Mouse (Mus musculus): Measurements from ENCODE around the gene Hps1. TPM values are rescaled to one million over a fixed set of nuclear protein-coding genes. Genes with fewer than 3 reads are reported as not detected.
A peak's percentile ranks its signal among the peaks of the same experiment; 100 is the strongest.
"Not testable (repeated sequence)": the region's sequence is repeated elsewhere in the genome, so short reads cannot be mapped to it uniquely, and the experiment has no call there.

Hps1 gene
- polyA plus RNA-seq, 1 experiment from 2014 or later, result 10.0 TPM

DNA sequence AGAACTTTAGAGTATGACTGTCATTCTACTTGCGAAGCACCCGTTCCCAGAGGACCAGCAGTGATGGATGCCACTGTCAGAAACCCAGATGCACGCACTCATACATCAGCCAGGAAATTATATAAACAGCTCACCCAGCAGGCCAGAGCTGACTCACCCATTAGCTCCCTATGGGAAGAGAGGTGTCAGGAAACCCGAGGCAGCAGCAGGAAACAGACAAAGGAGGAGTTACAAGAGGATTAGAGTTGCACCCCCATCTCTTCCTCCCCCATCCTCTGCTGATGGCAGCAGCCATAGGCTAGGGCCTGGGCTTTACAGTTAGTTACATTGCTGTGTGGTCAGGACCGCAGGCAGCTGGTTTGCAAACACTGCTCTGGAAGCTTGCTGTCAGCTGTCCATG lies 8.5 kb upstream of the Hps1 start:
- H3K27ac ChIP-seq (ENCODE audit: poor library complexity, severe bottlenecking), result no peak overlapping the region
- H3K4me3 ChIP-seq, result no peak overlapping the region
- peaks cover 8% of the 10 kb centered on the region; the same call in 1 of the 2 replicates for H3K4me1 ChIP-seq (replicated peaks)
- WGBS, result 37% methylated on average over 5 of the region's 5 CpGs
- H3K4me2 ChIP-seq, result no peak overlapping the region
- no peak for ATAC-seq (ENCODE audit: insufficient number of reproducible peaks, low FRiP score)
- H3K27me3 ChIP-seq (replicated peaks), result peaks cover 25% of the 10 kb centered on the region
- H3K9ac ChIP-seq, result no peak overlapping the region
- H3K9me3 ChIP-seq (replicated peaks), result no peaks in the 10 kb centered on the region
- no peaks in the 10 kb centered on the region for H3K36me3 ChIP-seq

DNA sequence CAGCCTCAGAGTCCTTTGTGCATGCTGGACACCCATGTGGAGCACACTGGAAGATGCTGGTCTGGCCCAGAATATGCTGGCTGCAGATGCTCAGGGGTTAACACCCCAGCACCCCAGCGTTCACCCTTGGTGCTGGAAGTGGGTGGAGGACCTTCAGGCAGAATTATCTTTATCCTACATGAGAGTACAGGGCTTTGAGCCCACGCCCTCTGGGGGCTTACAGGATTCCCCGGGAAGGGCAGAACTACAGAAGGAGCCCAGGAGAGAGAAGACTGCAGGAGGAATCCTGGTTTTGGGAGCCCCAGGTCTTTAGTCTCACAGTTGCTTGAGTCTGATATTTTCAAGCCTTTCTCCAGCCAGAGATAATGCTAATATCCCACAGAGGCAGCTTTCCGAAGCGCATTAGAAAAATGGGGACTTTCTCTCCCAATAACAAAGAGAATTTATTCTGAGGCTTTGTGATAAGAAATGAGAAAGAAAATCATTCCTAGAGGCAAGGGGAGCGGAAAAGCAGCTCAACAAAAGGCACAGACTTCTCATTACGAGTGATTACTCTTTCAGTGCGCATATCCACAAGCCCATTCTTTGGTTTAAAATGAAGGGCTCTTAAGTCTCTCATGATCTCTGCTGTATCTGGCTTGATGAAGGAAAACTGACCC lies 5.9 kb upstream of the Hps1 start:
- H3K27me3 ChIP-seq (replicated peaks), result peaks cover 21% of the 10 kb centered on the region
- no peaks in the 10 kb centered on the region for H3K9me3 ChIP-seq (replicated peaks)
- H3K4me2 ChIP-seq, result no peak overlapping the region
- H3K4me3 ChIP-seq, result no peak overlapping the region
- WGBS, result 51% methylated on average over 8 of the region's 8 CpGs
- H3K27ac ChIP-seq (ENCODE audit: poor library complexity, severe bottlenecking), result no peak overlapping the region
- no peak for ATAC-seq (ENCODE audit: insufficient number of reproducible peaks, low FRiP score)
- 0 out of 2 replicates have a peak, but pooled peaks cover 4% of the 10 kb centered on the region for H3K4me1 ChIP-seq (replicated peaks)
- no peaks in the 10 kb centered on the region for H3K36me3 ChIP-seq
- no peak overlapping the region for H3K9ac ChIP-seq

DNA sequence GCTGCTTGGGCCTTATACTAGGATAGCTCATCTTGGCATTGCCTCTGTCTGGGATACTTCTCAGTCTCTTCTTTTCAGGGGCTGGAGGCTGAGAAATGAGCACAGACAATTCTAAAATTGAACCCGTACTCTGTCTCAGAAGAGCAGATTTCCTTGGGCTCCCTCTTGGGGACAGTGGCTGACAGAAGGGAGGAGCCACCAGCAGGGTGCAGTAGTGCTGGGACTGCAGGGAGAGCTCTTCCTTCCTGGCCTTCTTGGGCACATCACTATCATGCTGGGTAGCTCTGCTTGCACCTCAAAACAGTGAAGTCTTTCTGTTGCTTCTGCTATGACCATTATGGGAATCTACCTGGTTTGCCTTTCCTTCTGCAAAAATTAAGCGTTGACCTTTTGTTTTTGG lies 5.4 kb upstream of the Hps1 start:
- no peak overlapping the region for H3K9ac ChIP-seq
- H3K27me3 ChIP-seq (replicated peaks), result peaks cover 21% of the 10 kb centered on the region
- no peak overlapping the region for H3K4me3 ChIP-seq
- peaks cover 5% of the 10 kb centered on the region; the same call in 1 of the 2 replicates for H3K4me1 ChIP-seq (replicated peaks)
- H3K9me3 ChIP-seq (replicated peaks), result no peaks in the 10 kb centered on the region
- ATAC-seq (ENCODE audit: insufficient number of reproducible peaks, low FRiP score), result no peak
- H3K36me3 ChIP-seq, result no peaks in the 10 kb centered on the region
- WGBS, result 20% methylated on average over 2 of the region's 2 CpGs
- no peak overlapping the region for H3K4me2 ChIP-seq
- no peak overlapping the region for H3K27ac ChIP-seq (ENCODE audit: poor library complexity, severe bottlenecking)

DNA sequence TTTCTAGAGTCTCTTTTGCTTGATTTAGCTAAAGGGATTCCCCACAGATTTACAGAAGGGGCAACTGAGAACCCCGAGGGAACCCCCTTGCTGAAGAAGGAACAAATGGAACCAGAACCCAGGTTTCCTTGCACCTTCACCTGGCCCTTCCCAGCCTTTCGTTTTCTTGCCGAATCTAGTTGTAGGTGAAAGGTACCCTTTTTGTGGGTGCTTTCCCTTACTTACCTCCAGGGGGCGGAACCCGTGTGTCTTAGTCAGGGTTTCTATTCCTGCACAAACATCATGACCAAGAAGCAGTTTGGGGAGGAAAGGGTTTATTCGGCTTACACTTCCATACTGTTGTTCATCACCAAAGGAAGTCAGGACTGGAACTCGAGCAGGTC lies 369 bp upstream of the Hps1 start:
- H3K4me1 ChIP-seq (replicated peaks); ATAC-seq (ENCODE audit: insufficient number of reproducible peaks, low FRiP score); H3K27me3 ChIP-seq (replicated peaks); H3K9me3 ChIP-seq (replicated peaks): not testable (repeated sequence)
- Histone ChIP-seq H3K36me3 (peaks cover 13% of the 10 kb centered on the region), H3K9ac (peak overlapping the region; percentile 77), H3K4me3 (peak overlapping the region; percentile 70), H3K27ac (ENCODE audit: poor library complexity, severe bottlenecking) (peak overlapping the region; percentile 77; the same call in 1 of the 2 replicates), H3K4me2 (peak overlapping the region; percentile 85)
- WGBS, result 48% methylated on average over 7 of the region's 7 CpGs

DNA sequence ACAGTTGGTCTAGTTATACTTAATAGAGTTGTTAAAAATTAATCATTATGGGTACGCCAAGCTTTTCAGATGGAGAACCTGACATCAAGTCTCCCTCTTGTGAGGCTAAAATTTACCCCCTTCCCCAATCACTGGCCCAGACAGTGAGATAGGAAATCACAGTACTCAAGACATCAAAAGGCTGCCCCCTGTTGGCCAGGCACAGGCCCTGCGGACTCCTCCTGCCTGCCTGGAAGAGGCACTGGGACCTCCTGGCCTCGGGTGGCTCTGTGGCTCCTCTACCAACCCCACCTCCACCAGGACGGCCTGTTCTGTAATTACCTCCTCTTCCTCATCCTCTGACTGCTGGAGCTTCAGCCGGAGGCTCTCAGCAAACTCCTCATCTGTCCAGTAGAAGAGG lies 2.0 kb downstream of the Hps1 start:
- peaks cover 4% of the 10 kb centered on the region; the same call in 1 of the 2 replicates for H3K4me1 ChIP-seq (replicated peaks)
- no peaks in the 10 kb centered on the region for H3K27me3 ChIP-seq (replicated peaks)
- peaks cover 13% of the 10 kb centered on the region for H3K36me3 ChIP-seq
- no peak overlapping the region for H3K4me3 ChIP-seq
- no peaks in the 10 kb centered on the region for H3K9me3 ChIP-seq (replicated peaks)
- 70% methylated on average over 5 of the region's 5 CpGs for WGBS
- no peak overlapping the region for H3K27ac ChIP-seq (ENCODE audit: poor library complexity, severe bottlenecking)
- H3K4me2 ChIP-seq, result no peak overlapping the region
- no peak for ATAC-seq (ENCODE audit: insufficient number of reproducible peaks, low FRiP score)
- no peak overlapping the region for H3K9ac ChIP-seq

DNA sequence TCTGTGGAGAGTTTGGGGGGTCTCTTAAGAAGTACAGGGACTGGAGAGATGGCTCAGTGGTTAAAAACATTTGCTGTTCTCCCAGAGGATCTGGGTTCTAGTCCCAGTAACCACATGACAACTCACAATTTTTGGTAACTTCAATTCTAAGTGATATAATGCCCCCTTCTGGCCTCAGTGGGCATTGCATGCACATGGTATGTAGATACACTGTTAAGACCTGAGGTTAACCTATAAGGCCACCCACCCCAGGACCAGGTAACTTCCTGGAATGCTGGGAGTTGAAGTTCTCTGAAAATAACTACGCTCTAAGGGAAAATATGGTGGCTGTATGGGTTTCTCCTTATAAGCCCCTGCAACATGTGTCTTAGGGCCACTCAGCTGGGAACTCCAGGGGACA lies 3.0 kb downstream of the Hps1 start:
- Histone ChIP-seq H3K36me3 (peaks cover 13% of the 10 kb centered on the region), H3K27me3 (replicated peaks) (no peaks in the 10 kb centered on the region), H3K4me3 (no peak overlapping the region), H3K27ac (ENCODE audit: poor library complexity, severe bottlenecking) (no peak overlapping the region), H3K9me3 (replicated peaks) (no peaks in the 10 kb centered on the region), H3K9ac (no peak overlapping the region), H3K4me2 (no peak overlapping the region), H3K4me1 (replicated peaks) (peaks cover 4% of the 10 kb centered on the region; the same call in 1 of the 2 replicates)
- WGBS, result 100% methylated on average over 1 of the region's 1 CpGs
- ATAC-seq (ENCODE audit: insufficient number of reproducible peaks, low FRiP score), result no peak

DNA sequence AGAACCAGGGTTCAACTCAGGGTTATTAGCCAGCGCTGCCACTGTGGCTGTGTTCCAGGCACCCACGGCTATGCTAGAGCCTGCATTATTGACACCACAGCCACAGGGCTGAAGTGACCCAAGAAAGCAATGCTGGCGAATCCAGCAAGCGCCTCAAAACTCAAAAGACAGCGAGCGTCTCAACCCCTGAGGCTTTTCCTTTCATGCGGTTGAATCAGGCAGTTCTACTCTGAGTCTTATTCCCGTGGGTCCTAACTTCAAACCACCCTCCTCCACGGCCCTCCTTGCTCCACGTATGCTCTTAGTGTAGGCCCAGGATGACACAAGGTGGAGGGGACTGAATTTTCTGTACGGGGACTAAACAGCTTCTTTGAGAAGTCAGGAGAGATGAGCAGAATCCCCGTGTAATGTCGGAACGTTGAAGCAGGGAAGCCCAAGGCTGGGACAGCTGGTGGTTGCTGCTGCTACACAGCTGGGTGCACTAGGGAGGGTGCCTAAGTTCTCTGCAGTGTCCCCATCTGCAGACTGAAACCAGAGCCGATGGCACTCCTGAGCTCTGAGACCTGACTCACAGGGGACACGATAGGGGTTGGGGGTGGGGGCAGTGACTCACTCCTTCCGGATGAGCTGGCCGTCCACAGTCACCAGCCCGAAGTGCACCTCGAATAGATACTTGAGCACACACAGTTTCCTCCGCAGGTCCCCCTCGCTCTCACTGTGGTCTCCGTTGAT lies 9.5 kb downstream of the Hps1 start:
- Histone ChIP-seq H3K36me3 (peaks cover 22% of the 10 kb centered on the region), H3K4me3 (no peak overlapping the region), H3K4me2 (no peak overlapping the region), H3K9me3 (replicated peaks) (no peaks in the 10 kb centered on the region), H3K4me1 (replicated peaks) (peaks cover 7% of the 10 kb centered on the region), H3K27ac (ENCODE audit: poor library complexity, severe bottlenecking) (no peak overlapping the region), H3K27me3 (replicated peaks) (no peaks in the 10 kb centered on the region), H3K9ac (no peak overlapping the region)
- 70% methylated on average over 23 of the region's 23 CpGs for WGBS
- ATAC-seq (ENCODE audit: insufficient number of reproducible peaks, low FRiP score), result no peak

DNA sequence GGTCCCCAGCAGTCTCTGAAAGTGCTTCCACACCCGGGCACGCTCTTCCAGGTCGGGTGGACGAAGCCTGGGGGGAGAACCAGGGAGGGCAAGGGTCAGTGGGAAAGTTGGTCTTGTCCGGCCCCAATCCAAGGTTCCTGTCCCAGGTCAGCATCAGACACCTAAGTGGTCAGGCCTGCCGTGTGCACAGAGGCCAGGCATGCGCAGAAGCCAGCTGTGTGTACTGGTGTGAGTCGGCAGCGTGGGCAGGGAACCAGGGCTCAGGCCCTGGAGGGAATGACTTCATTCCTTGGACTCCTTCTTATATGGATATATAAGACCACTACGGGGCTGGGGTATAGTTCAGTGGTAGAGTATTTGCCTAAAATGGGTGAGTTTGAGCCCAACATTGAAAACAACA lies 10.1 kb downstream of the Hps1 start:
- H3K36me3 ChIP-seq, result peaks cover 21% of the 10 kb centered on the region
- no peaks in the 10 kb centered on the region for H3K9me3 ChIP-seq (replicated peaks)
- H3K9ac ChIP-seq, result no peak overlapping the region
- no peak overlapping the region for H3K4me2 ChIP-seq
- H3K27me3 ChIP-seq (replicated peaks), result no peaks in the 10 kb centered on the region
- WGBS, result 90% methylated on average over 10 of the region's 10 CpGs
- H3K4me1 ChIP-seq (replicated peaks), result peaks cover 11% of the 10 kb centered on the region
- H3K4me3 ChIP-seq, result no peak overlapping the region
- no peak overlapping the region for H3K27ac ChIP-seq (ENCODE audit: poor library complexity, severe bottlenecking)
- no peak for ATAC-seq (ENCODE audit: insufficient number of reproducible peaks, low FRiP score)

DNA sequence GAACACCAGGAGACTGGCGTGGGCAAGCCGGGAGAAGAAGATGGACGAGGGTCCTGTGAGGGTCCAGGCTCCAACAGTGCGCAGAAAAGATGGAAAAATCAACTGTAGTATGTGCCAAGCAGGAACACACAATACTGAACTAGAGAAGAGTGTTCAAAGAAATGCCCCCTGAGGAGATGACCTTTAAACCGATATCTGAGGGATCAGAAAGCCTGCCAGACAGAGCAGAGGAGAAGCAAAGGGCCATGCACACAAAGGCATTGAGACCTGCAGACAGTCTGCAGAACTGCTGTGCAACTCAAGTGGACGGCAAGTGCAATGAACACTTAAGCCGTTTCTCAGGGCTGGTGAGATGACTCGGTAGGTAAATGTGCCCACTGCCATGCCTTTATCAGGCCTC lies 12.4 kb downstream of the Hps1 start:
- ATAC-seq (ENCODE audit: insufficient number of reproducible peaks, low FRiP score), result no peak

DNA sequence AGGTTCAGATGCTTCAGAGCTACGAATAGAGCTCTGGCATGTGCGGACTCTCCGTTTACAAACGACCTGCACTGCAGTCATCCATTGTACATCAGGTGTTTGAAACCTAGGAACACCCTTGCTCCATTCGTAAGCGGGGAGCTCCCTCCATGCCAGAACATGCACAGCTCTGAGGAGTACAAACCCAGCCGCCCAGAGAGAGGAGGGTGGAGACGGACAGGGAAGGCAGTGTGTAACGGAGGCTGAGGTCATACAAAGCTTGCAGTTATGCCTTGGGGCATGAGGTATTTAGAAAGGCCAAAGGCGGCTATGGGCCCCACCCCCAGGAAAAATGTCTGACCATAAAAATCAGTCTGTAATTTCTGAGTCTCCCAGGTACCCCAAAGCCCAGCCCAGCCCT lies 15.4 kb downstream of the Hps1 start:
- Histone ChIP-seq H3K27ac (ENCODE audit: poor library complexity, severe bottlenecking) (no peak overlapping the region), H3K36me3 (peaks cover 19% of the 10 kb centered on the region), H3K27me3 (replicated peaks) (no peaks in the 10 kb centered on the region), H3K4me3 (no peak overlapping the region), H3K4me2 (no peak overlapping the region), H3K9me3 (replicated peaks) (no peaks in the 10 kb centered on the region), H3K9ac (no peak overlapping the region), H3K4me1 (replicated peaks) (peaks cover 21% of the 10 kb centered on the region)
- WGBS, result 76% methylated on average over 10 of the region's 10 CpGs
- no peak for ATAC-seq (ENCODE audit: insufficient number of reproducible peaks, low FRiP score)

More for the DNA sequence above, 12.4 kb downstream of the Hps1 start:
- Histone ChIP-seq H3K4me2 (no peak overlapping the region), H3K27ac (ENCODE audit: poor library complexity, severe bottlenecking) (no peak overlapping the region), H3K9me3 (replicated peaks) (no peaks in the 10 kb centered on the region), H3K27me3 (replicated peaks) (no peaks in the 10 kb centered on the region), H3K9ac (no peak overlapping the region), H3K36me3 (peaks cover 21% of the 10 kb centered on the region), H3K4me3 (no peak overlapping the region), H3K4me1 (replicated peaks) (peaks cover 17% of the 10 kb centered on the region)
- 65% methylated on average over 8 of the region's 8 CpGs for WGBS

DNA sequence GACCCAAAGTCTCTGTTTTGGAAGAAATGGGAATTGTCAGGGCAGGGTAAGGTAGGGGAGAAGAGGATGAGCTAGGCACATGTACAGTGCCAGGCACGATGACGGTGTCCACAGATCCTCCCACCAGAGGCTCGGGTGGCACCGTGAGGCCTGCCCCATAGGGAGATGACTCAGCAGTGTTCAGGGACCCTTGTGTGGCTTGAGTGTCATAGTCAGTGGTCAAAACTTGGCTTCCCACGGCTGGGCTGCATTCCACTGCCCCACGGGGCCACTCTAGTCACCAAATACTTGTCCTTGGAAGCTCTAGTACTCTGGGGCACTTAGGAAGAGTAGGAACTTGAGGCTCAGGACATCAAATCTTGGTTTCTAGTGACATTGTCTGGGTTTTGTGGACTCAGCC lies 23.1 kb downstream of the Hps1 start:
- Histone ChIP-seq H3K36me3 (peaks cover 9% of the 10 kb centered on the region; the same call in 1 of the 2 replicates), H3K27ac (ENCODE audit: poor library complexity, severe bottlenecking) (no peak overlapping the region), H3K4me2 (no peak overlapping the region), H3K4me1 (replicated peaks) (peaks cover 45% of the 10 kb centered on the region), H3K27me3 (replicated peaks) (0 out of 2 replicates have a peak, but pooled peaks cover 6% of the 10 kb centered on the region), H3K9me3 (replicated peaks) (no peaks in the 10 kb centered on the region), H3K9ac (no peak overlapping the region), H3K4me3 (no peak overlapping the region)
- ATAC-seq (ENCODE audit: insufficient number of reproducible peaks, low FRiP score), result no peak
- WGBS, result 83% methylated on average over 6 of the region's 6 CpGs

Data from heart, embryonic 12.5 days (tissue).